Mouse (Mus musculus) T-helper 1 cell (primary cell): ENCODE data around the gene Gm10153.
"Not testable (repeated sequence)": the region's sequence is repeated elsewhere in the genome, so short reads cannot be mapped to it uniquely, and the experiment has no call there.

Source experiments
- in situ Hi-C: fragments of 300-600 bp; cut with MboI, MseI; formaldehyde crosslinking; loops from one replicate; pipeline ENCODE4 v1.15.1; 2025; ENCODE audit warnings: high pct_unique_total_duplicates

Gm10153 gene

GRCm38 (mm10) chr7:142190289-142190688, at the start of gene Gm10153:
Gm10153 (minus strand) TSS chr7:142190389.
- in situ Hi-C loops: no loop called here

DNA sequence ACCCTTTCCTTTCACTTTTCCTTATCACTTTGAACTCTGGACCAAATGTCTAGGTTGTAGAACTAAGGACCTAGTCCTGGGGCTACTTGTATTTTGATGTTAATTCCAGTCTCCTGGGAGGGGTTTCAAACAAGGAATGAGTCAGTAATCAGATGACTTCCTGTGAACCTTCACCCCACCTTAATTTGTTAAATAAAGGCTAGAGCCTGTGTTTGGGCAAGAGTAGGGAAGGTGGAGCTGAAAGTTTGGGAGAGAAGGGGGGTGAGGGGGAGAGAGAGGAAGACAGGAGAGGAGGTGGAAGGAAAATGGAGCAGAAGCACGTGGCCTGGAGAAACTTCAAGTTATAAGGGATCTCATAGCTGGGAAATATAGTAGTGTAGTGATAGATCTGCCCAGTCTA, 41.4 kb upstream of the Gm10153 start:
- in situ Hi-C loops: no loop called here

DNA sequence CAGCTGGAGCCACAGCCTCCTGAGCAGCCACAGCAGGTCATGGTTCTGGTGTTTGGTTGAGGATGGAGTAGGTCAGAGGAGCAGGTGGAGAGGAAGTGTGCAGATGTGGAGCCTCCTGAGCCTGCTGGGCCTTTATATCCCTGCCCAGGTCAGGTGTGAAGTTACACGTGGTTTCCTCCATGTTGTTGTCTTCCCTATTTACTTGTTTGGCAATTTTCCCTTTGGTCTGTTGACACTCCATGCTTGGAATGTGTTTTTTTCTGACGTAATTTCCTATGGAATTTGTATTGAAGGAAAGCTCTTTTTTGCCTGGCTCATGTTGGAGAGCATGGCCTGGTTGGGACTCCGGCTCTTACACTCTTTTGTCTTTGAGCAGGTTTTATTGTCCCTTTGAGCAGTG, 39.7 kb upstream of the Gm10153 start, which contains the start of gene Krtap5-5:
TSS of gene Krtap5-5 (minus strand) at position 101 of the 400 bp plus-strand sequence.
- in situ Hi-C loops: not testable (repeated sequence)

DNA sequence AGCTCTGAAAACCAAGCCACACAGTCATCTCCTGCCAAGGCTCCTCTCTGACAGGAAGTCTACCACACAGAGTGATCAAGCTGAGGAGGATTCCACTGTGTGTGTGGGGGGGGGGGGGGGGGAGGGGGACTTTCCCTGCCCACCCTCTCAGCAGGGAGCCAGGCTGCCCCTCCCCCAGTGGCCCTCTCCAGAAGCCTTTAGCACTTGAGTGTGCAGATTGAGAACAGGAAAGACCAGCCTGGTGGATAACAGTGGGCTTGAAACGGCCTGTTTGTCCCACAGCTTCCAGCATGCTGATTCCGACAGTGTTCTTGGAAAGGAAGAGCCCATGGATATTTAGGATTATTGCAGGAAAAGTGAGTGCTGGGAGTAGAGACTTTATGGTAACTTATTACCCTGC, 34.3 kb upstream of the Gm10153 start:
- in situ Hi-C loops: no loop called here

GRCm38 (mm10) chr7:142212136-142212535, 21.9 kb upstream of the Gm10153 start:
- in situ Hi-C loops: not testable (repeated sequence)

GRCm38 (mm10) chr7:142211559-142211958, 21.4 kb upstream of the Gm10153 start, which contains the start of gene Gm7579:
Gm7579 (plus strand) TSS chr7:142211859.
- in situ Hi-C loops: no loop called here

- in situ Hi-C loops: not testable (repeated sequence)
These were observed 16.7 kb upstream of the Gm10153 start for GRCm38 (mm10) chr7:142206891-142207290.

GRCm38 (mm10) chr7:142205488-142205887, 15.3 kb upstream of the Gm10153 start:
- in situ Hi-C loops: no loop called here

DNA sequence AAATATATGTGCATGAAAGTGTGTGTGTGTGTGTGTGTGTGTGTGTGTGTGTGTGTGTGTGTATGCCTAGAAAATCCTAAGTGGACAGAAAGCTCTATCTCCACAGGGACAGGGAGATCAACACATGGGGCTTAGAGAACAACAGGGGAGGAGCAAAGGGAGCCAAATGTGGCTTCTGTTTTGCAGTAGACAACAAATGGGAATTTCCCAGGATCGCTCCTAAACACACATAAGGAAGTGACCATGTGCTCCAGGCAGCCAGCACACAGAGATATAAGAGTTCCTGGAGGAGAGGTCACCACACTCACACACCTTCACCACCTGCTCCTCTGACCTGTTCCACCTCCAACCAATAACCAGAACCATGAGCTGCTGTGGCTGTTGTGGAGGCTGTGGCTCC, 10.9 kb upstream of the Gm10153 start, which contains the start of gene Krtap5-3:
TSS of gene Krtap5-3 (plus strand) at position 301 of the 400 bp plus-strand sequence.
- in situ Hi-C loops: no loop called here

GRCm38 (mm10) chr7:142198748-142199147, 8.6 kb upstream of the Gm10153 start:
- in situ Hi-C loops: no loop called here

DNA sequence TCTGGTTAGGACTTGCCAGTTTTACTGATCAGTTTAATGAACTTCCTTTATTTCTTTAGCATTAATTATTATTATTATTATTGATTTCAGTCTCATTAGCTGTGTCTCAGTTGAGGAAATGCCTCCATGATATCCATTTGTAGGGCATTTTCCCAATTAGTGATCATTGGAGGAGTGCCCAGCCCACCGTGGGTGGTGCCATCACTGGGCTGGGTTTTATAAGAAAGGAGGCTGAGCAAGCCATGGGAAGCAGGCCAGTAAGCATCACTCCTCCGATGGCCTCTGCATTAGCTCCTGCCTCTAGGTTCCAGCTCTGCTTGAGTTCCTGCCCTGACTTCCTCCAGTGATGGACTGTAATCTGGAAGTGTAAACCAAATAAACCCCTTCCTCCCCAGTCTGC, 2.0 kb downstream of the Gm10153 start:
- in situ Hi-C loops: no loop called here

- in situ Hi-C loops: no loop called here
These were observed 9.2 kb downstream of the Gm10153 start for GRCm38 (mm10) chr7:142181021-142181420.

GRCm38 (mm10) chr7:142178685-142179084, 11.5 kb downstream of the Gm10153 start:
- in situ Hi-C loops: no loop called here

DNA sequence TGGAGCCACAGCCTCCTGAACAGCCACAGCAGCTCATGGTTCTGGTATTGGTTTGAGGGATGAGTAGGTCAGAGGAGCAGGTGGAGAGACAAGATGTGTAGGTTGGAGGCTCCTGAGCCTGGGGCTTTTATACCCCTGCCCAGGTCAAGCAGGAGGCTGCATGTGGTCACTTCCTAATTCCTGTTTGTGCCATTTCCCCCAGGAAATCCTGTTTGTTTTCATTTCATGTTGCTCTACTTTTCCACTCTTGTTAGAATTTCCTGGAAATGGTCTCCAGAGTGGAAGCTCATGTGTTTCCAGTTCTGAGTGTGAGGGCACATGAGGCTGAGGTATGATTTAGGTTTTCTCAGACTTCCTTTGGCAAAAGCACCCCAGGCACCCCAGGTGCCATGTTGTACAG, 14.3 kb downstream of the Gm10153 start, which contains the start of gene Krtap5-2:
TSS of gene Krtap5-2 (minus strand) at position 101 of the 400 bp plus-strand sequence.
- in situ Hi-C loops: not testable (repeated sequence)

GRCm38 (mm10) chr7:142169836-142170235, 20.4 kb downstream of the Gm10153 start:
- in situ Hi-C loops: no loop called here

DNA sequence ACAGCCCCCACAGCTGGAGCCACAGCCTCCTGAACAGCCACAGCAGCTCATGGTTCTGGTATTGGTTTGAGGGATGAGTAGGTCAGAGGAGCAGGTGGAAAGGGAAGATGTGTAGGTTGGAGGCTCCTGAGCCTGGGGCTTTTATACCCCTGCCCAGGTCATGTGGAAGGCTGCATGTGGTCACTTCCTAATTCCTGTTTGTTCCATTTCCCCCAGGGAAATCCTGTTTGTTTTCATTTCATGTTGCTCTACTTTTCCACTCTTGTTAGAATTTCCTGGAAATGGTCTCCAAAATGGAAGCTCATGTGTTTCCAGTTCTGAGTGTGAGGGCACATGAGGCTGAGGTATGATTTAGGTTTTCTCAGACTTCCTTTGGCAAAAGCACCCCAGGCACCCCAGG, 24.6 kb downstream of the Gm10153 start, which contains the start of gene Gm4553:
TSS of gene Gm4553 (minus strand) at position 101 of the 400 bp plus-strand sequence.
- in situ Hi-C loops: not testable (repeated sequence)

- in situ Hi-C loops: no loop called here
These were observed 30.8 kb downstream of the Gm10153 start for GRCm38 (mm10) chr7:142159366-142159765.

DNA sequence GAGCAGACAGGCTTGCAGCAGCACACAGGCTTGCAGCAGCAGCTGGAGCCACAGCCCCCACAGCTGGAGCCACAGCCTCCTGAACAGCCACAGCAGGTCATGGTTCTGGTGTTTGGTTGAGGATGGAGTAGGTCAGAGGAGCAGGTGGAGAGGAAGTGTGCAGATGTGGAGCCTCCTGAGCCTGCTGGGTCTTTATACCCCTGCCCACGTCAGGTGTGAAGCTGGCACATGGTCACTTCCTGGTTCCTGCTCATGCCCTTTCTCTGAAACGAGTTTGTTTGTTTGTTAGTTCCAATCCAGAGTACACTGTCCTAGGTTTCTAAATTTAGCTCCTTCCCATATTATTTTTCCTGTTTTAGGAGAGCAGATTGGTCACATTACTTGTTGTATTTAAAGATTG, 33.2 kb downstream of the Gm10153 start, which contains the start of gene Gm29735:
TSS of gene Gm29735 (minus strand) at position 101 of the 400 bp plus-strand sequence.
- in situ Hi-C loops: not testable (repeated sequence)

DNA sequence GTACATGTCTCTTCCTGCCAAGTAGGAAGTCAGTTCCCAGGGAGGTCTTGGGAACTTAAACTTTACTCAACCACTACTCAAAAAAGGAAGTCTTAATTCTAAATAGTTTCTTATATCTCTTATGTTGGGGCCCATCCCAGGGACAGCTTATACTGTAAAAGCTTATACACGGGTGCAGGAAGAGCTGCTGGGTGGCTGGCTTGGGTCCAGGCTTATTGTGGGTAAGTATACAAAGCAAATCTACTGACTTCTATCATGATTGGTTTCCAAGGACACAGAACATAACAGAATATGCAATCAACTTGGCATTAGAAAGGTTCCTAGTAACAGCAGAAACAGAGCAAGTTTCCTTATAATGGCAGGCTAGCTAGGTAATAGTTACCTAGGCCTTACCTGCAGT, 34.9 kb downstream of the Gm10153 start:
- in situ Hi-C loops: no loop called here

GRCm38 (mm10) chr7:142152191-142152590, 38.0 kb downstream of the Gm10153 start:
- in situ Hi-C loops: no loop called here

DNA sequence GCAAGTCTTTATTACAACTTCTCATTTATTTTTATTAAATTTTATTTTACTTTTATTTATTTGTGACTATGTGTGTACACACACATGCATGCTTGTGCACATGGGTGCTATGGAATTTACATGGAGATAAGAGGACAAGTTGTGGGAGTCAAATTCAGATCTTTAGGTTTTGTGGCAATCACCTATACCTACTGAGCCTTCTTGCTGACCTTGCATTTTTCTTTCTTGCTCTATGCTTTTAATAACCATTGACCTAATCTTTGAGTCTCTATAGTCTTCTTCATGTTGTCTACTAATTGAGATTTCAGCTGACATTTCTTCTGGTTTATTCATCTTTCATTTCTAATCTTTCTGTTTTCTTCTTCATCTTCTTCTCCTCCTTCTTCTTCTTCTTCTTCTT, 41.6 kb downstream of the Gm10153 start:
- in situ Hi-C loops: no loop called here

DNA sequence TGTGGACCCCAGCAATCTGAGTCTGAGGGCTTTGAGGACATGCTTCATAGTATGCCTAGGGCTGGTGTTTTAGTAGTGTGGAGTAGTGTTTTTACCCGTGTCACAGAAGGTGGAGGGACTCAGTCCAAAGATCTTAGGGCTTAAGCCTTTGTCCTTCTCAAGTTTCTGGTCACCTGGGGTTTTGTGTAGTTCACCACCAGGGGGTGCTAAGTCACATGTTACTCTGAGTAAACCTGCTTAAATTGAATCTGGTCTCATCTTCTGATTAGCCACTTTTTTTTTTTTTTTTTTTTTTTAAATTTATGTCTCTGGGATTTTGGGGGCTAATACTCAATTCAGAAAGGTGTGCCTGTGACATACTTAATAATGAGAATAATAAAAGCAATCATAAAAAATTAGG, 44.2 kb downstream of the Gm10153 start:
- in situ Hi-C loops: no loop called here

DNA sequence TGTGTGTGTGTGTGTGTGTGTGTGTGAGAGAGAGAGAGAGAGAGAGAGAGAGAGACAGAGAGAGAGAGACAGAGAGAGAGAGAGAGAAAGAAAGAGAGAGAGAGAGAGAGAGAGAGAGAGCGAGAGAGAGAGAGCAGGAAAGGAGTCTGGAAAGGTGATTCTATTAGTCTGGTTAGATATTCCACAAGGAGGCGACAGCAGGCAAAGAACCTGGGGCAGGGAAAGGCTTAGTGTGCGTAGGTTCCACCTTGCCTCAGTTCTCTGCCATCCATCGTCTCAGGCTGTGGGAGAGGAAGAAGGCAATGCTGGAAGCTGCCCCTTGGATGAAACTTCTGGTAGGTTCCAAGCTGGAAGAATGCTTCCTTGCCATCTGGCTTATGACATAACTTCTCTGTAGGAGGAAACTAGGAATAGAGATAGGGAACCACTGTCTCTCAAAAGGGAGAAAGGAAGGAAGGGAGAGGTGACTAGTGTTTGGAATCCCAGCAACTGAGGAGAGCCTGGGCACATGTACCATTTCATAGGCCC, 44.7 kb downstream of the Gm10153 start:
- in situ Hi-C loops: no loop called here

- in situ Hi-C loops: no loop called here
These were observed 45.7 kb downstream of the Gm10153 start, which contains the start of gene Gm45337 for GRCm38 (mm10) chr7:142144507-142144906. Gm45337 (minus strand) TSS chr7:142144607.
